Mouse (Mus musculus) heart, postnatal 36 days (tissue): ENCODE measurements around the gene Hist2h2ac. TPM values are rescaled to one million over a fixed set of nuclear protein-coding genes. Genes with fewer than 3 reads are reported as not detected.
"Not testable (repeated sequence)": the region's sequence is repeated elsewhere in the genome, so short reads cannot be mapped to it uniquely, and the experiment has no call there.

ENCODE experiments used
- DNase-seq, 2 experiments: peaks; one replicate each; pipeline ENCODE4 v3.0.0; 2021 to 2022
- intact Hi-C: fragments of 180-260 bp; cut with DNase I; formaldehyde crosslinking; loops from one replicate; pipeline ENCODE4 v1.15.1; 2025
- total RNA-seq, 2 experiments: library from RNA; stranded (reverse); gene quantifications; 2 replicates each; pipeline ENCODE4 v1.2.3; 2021

Gene Hist2h2ac
- total RNA-seq, 2 experiments from 2014 or later, result 32.1 to 35.4 TPM

DNA sequence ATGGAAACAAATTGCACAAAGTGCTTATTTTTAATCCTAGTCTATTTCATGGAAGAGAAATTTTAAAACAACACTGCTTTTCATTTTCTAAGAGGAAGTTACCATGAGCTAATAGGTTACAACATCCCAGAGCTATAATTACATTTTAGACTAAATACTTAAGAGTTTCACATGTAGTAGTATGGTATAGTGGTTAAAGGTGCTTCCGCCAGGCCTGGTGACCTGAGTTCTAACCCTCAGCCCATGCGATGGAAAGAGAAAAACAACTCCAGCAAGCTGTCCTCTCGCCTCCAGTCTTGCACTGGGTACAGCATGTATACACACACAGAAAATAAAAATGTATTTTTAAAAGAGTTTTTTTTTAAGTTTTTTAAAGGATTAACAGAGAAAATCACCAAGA lies 31.1 kb upstream of the Hist2h2ac start:
- intact Hi-C loops, result no loop called here
- no peak for DNase-seq

DNA sequence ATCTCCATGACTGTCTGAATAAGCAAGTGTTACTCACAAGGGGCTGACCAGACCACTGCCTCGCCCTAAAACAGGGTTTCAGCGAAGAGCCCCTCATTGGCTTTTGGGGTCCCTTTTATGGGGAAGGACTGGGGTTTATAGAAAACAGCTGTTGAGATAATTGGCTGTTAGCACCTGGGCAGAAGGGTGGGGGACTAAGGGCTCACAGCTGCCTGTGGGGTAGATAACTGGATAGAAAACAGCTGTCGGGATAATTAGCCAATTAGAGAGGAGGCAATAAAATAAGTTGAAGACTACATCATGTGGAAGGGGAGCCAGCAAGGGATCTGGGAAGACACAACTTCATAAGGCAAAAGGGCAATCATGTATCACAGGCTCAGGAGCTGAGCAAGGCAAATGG lies 30.2 kb upstream of the Hist2h2ac start:
- intact Hi-C loops, result no loop called here
- DNase-seq, result no peak

GRCm38 (mm10) chr3:96249034-96249345 lies 28.3 kb upstream of the Hist2h2ac start:
- intact Hi-C loops, result no loop called here
- DNase-seq, result no peak

DNA sequence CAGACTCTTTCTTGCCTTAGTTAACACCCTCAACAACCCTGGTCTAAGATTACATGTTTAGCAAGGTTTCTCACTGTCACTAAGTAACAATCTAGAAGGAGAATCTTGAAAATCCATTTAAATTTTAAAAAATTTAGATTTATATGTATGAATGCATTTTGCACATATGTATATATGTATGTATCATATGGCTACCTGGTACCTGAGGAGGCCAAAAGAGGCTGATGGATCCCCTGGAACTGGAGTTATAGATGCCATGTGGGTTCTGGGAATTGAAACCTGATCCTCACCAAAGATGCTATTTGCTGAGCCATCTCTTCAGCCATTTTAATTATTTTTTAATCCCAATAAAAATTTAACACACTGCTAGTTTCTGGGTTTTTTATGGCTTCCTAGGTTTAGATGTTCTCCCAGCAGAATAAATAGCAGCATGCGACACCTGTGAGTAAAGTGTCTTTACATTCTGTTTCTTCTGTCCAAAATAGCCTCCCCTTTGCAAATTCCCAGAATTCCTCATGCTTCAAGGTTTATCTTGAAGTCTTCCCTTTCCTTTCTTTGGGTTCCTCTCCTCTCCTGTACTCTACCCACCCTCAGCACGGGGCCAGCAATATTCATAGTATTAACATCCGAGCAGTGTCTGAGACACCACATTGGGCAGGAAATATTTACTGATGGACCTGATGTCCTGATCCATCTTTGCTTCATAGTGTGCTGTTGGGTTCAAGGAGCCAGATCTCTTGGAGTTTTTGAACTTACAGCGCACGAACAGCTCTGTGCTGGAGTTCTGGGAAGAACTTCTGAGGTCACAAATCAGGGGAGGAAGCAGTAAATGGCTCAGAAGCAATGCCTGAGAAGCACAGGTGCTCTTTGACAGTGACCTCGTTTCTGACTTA lies 27.7 kb upstream of the Hist2h2ac start:
- no peak for DNase-seq
- intact Hi-C loops, result no loop called here

GRCm38 (mm10) chr3:96247356-96248140 lies 26.9 kb upstream of the Hist2h2ac start:
- intact Hi-C loops, result no loop called here
- no peak for DNase-seq

DNA sequence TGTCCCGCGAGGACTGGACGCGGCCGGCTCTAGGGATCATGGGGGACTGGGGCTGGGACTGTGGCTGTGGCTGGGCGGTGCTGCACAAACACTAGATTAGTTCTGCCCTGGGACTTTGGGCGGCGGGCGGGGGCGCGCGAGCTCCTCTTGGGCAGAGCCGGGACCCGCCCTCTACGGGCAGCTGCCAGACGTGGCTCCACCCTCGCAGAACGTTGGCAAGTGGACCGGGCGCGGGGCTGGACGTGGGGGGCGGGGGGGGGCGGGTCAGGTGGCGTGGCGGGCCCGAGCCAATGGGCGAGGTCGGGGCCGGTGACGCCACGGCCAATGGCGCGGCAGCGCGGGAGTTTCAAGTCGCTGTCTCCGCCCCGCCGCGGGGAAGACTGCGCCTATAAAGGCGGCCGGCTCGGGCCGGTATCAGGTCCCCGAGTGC lies 25.8 kb upstream of the Hist2h2ac start, which contains the start of gene Hist2h3c1:
Gene Hist2h3c1, plus strand, starts transcription at position 259 of the 430 bp plus-strand sequence.
- DNase-seq, intact Hi-C loops: not testable (repeated sequence)

DNA sequence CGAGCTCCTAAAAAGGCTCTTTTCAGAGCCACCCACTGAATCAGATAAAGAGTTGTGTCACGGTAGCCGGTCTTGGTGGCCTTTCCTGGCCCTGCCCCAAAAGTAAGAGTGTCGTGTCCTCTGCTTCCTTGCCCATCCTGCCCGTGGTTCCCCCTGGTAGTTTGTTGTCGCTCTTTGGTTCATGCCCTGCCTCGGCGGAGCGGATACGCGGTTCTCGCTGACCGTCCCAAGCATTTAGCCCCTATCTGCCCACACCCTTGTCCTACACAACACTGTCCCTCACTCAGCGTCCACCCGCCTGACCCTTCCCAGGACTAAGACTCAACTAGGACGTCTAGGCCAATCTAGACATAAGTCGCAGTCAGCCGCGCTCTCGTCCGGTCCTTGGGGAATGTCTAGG lies 25.3 kb upstream of the Hist2h2ac start:
- DNase-seq, intact Hi-C loops: not testable (repeated sequence)

DNA sequence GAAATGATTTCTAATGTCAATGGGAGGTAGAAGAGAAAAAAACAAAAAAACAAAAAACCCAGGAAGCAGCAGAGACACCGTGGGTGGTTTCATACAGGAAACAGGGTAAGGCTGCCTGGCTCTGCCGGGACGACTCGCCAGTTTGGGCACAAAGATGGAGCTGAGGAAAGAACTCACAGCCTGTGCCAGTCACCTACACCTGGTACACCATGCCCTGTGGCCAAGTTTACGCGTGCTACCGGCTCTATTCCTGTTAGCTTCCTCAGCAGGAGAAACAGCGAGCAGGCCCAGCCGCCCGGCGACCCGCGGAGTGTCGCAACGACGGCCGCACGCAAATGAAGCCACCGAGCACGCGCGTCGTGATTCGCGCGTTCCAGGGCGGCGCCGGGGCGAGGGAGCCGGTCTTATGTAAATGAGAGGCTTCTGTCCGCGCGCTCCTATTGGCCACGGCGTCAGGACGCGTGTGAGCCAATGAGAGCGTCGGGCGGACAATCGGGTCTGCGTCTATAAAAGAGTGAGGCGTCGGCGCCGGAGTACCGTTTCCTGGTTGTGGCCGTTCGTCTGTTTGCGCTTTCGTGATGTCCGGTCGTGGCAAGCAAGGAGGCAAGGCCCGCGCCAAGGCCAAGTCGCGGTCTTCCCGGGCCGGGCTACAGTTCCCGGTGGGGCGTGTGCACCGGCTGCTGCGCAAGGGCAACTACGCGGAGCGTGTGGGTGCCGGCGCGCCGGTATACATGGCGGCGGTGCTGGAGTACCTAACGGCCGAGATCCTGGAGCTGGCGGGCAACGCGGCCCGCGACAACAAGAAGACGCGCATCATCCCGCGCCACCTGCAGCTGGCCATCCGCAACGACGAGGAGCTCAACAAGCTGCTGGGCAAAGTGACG lies 24.6 kb upstream of the Hist2h2ac start, which contains the start of gene Hist2h2aa1:
Gene Hist2h2aa1, plus strand, starts transcription at position 495 of the 884 bp plus-strand sequence.
- intact Hi-C loops, result not testable (repeated sequence)
- peak; percentile 86 to 93 for DNase-seq

- peak in 1 of 2 experiments; percentile 18 for DNase-seq
- intact Hi-C loops, result loop anchor here (2.0 kb wide), 1 partner anchor 19 kb away; the partner anchor contains the start of gene Hist2h4
Observed at GRCm38 (mm10) chr3:96243921-96244572, 23.4 kb upstream of the Hist2h2ac start.

DNA sequence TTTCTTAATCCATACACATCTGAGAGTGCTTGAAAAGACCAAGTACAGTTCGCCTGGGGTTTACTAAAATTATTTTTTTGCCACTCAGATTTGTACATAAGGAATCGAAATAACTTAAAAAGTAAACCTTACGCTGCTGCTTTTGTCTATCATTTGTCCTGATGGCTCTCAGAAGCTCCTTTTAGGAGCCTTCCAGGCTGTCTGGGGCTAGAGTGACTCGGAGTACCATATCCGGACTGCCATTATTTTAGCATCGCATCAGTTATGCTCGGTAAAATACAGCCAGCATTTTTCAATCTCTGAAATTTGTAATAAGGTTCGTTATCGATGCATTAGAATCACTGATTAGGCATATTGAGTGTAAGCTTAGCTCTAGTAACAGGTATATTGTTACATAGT lies 20.1 kb upstream of the Hist2h2ac start:
- no peak for DNase-seq
- intact Hi-C loops, result no loop called here

- intact Hi-C loops, result not testable (repeated sequence)
- peak; percentile 96 for DNase-seq
Observed at GRCm38 (mm10) chr3:96239949-96240798, 19.5 kb upstream of the Hist2h2ac start, which contains the start of gene Hist2h2aa2. Hist2h2aa2 (minus strand) TSS chr3:96240276.

- DNase-seq, result peak; percentile 32 to 66
- intact Hi-C loops, result not testable (repeated sequence)
Observed at GRCm38 (mm10) chr3:96238954-96239793, 18.5 kb upstream of the Hist2h2ac start, which contains the start of gene Hist2h3c2. Hist2h3c2 (minus strand) TSS chr3:96239127.

GRCm38 (mm10) chr3:96237904-96238511 lies 17.3 kb upstream of the Hist2h2ac start:
- intact Hi-C loops, result loop anchor here (2.0 kb wide), 1 partner anchor 17 kb away; the partner anchor contains the start of genes Hist2h2ac and Hist2h2be
- DNase-seq, result no peak

DNA sequence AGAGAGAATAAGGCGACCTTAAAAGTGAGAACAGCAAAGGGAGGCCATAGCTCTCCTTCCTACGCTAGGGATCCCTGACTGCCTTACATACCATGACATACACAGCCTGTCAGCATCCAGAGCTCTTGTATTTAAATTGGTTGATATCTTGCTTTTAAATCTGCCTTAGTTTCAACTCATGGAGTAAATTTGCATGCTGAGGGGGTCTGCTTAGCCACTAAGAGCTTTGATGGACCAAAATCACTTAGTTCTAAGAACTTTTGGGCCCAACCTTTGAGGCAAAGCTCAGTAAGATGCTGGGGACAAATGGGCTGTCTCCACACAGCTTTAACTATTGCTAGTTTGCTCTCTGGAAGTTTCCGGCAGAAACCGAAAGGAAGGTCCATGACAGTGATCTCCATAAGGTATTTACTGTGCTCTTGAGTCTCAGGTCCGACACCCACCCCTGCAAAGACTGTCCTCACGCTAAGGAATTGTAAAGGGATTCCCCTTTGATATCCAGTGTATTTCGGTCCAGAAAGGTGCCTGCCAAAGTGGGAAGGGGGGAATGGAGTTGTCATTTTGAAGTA lies 16.7 kb upstream of the Hist2h2ac start:
- intact Hi-C loops, result loop anchor here (2.0 kb wide), 1 partner anchor 17 kb away; the partner anchor contains the start of genes Hist2h2ac and Hist2h2be

DNA sequence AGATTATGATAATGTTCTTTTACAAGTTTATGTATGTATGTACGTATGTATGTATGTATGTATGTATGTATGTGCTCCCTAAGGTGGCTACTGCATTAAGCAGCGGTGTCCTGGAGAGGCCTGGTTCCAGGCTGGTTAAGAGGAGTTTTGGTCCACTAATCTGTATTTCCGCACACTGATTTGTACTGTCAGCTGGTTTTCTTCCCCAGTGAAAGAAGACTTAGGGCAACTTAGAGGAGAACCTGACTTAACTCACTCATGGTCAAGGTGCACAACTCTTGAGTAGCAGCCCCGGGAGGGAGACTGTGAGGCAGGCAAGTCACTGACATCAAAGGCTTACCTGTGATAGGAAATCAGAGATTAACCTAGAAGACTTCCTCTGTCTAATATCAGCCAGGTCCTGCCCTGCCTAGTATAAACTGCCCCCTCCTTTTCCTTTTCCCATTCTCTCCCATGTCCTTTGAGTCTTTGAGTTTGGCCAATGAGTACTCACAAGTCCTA lies 16.2 kb upstream of the Hist2h2ac start:
- DNase-seq, result no peak

More for the DNA sequence above, 16.7 kb upstream of the Hist2h2ac start:
- no peak for DNase-seq

GRCm38 (mm10) chr3:96235836-96236235 lies 15.2 kb upstream of the Hist2h2ac start:
- intact Hi-C loops, result loop anchor here (2.0 kb wide), 1 partner anchor 15 kb away; the partner anchor contains the start of genes Hist2h2ac and Hist2h2be
- no peak for DNase-seq

More for the DNA sequence above, 16.2 kb upstream of the Hist2h2ac start:
- intact Hi-C loops, result loop anchor here (2.0 kb wide), 1 partner anchor 16 kb away; the partner anchor contains the start of genes Hist2h2ac and Hist2h2be
